In the genomic region with DNA sequence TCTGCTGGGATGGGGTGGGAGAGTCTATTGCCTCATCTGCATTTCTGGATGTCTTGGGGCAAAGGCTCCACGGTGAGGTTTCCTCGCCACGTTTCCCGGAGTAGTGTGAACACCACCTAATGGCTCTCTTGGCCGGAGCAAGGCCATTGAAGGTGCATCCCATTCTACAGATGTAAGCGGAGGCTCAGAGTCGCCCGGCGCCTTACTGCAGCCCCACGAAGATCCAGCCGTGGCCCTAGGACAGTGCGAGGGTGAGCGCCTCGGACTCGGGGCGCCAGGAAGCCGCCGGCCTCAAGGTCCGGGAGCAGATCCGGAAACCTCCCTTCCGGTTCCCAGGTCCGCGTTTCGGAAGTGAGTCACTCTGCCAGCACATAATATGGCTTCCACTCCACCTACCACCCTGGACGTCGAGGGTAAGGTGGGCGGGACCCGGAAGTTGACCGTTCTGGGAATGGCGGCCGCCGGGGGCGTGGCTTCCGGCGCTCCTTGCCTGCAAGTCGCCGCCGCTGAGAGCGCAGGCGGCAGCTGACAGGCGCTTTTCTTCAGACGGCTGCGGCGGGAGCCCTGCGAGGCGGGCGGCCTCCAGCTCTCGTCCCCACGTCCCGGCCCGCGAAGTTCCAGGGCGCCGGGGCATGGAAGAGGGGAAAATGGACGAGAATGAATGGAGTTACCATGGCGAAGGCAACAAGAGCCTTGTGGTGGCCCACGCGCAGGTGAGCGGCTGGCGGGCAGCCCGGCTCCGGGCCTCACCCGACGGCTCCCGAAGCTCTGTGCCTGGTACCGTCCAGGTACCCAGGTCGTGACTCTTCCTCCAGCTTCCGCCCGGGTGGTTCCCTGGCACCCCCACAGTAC, we compare ENCODE assay signal across 7 mouse cellular contexts. TPM values are rescaled to one million over a fixed set of nuclear protein-coding genes. Genes with fewer than 3 reads are reported as not detected.
DNase-seq lines count a peak whose midpoint lies in the region; ATAC-seq lines count a peak whose summit lies in the region.

A gene (plus strand): TSS at position 496 of the 852 bp plus-strand sequence.

- under 1% methylated on average over 69 of the region's 69 CpGs for WGBS in intestine, embryonic 15.5 days
- WGBS in midbrain, embryonic 10.5 days = under 1% methylated on average over 69 of the region's 69 CpGs

- H3K4me2 ChIP-seq in intestine, embryonic 15.5 days (replicated peaks) = peak within 1 kb of the TSS; percentile 83

- H3K27me3 ChIP-seq in intestine, embryonic 15.5 days (replicated peaks) = no peaks in the 10 kb centered on the region
- no peaks in the 10 kb centered on the region for H3K27me3 ChIP-seq in midbrain, embryonic 10.5 days (ENCODE audit: low read depth, poor library complexity, severe bottlenecking)

- no peaks in the 10 kb centered on the region for H3K36me3 ChIP-seq in intestine, embryonic 15.5 days
- no peaks in the 10 kb centered on the region for H3K36me3 ChIP-seq in midbrain, embryonic 10.5 days

- peaks cover 17% of the 10 kb centered on the region for H3K4me1 ChIP-seq in intestine, embryonic 15.5 days (replicated peaks)
- peaks cover 33% of the 10 kb centered on the region for H3K4me1 ChIP-seq in midbrain, embryonic 10.5 days

- peak within 1 kb of the TSS; percentile 86 for H3K27ac ChIP-seq in intestine, embryonic 15.5 days
- H3K27ac ChIP-seq in midbrain, embryonic 10.5 days (replicated peaks) = peak within 1 kb of the TSS; percentile 92

- intact Hi-C loops in gastrocnemius, postnatal 36 days (cut with DNase I) = no loop called here
- intact Hi-C loops in left cerebral cortex, postnatal 25 days (cut with DNase I) = loop anchor here (2.0 to 5.0 kb wide), 2 partner anchors 40 to 99 kb away; a partner anchor contains a TSS

- H3K9ac ChIP-seq in intestine, embryonic 15.5 days = peak within 1 kb of the TSS; percentile 81

- ATAC-seq in intestine, embryonic 15.5 days = peak; percentile 99

- H3K4me3 ChIP-seq in intestine, embryonic 15.5 days (replicated peaks) = peak within 1 kb of the TSS; percentile 74
- peak within 1 kb of the TSS; percentile 89 for H3K4me3 ChIP-seq in midbrain, embryonic 10.5 days

- H3K9me3 ChIP-seq in intestine, embryonic 15.5 days = no peaks in the 10 kb centered on the region
- no peaks in the 10 kb centered on the region for H3K9me3 ChIP-seq in midbrain, embryonic 10.5 days (replicated peaks)

- peak; percentile 99 for DNase-seq in adrenal gland, adult 2 months
- peak; percentile 95 for DNase-seq in embryo, embryonic 11.5 days (ENCODE audit: low read depth, low spot score)
- DNase-seq in gastrocnemius, postnatal 36 days = peak; percentile 94 to 97
- DNase-seq in left cerebral cortex, postnatal 25 days (ENCODE audit: low spot score in 2 of 2) = peak; percentile 98 to 99
- peak; percentile 99 for DNase-seq in midbrain, embryonic 10.5 days (ENCODE audit: low spot score)
- peak; percentile 96 for DNase-seq in right cerebral cortex, postnatal 4 days

RNA-seq across cellular contexts. Expression of the gene that starts here (rescaled TPM):
- 10 to 100 TPM; 27.0 to 38.3 TPM for total RNA-seq in adrenal gland, adult 2 months (2021)
- 6.8 and 8.4 TPM in 2 replicates for polyA plus RNA-seq in adrenal gland, adult 2 months (2012; rRNA removed)
- total RNA-seq in gastrocnemius, postnatal 36 days (2021) = 1 to 10 TPM; 5.3 to 5.6 TPM
- polyA plus RNA-seq in intestine, embryonic 15.5 days (2015; fragmentation: Nextera tagmentation; extraction: Ambion mirVana) = 19.1 and 19.7 TPM in 2 replicates
- 10 to 100 TPM; 14.8 to 16.8 TPM for total RNA-seq in left cerebral cortex, postnatal 25 days (2021)
- 18.5 and 20.3 TPM in 2 replicates for polyA plus RNA-seq in midbrain, embryonic 10.5 days (2016; fragmentation: Nextera tagmentation; extraction: Ambion mirVana)

Comparison
In these comparisons a context has a peak if more than half of its experiments do, and no peak if none do; other contexts are left out.
1. Peak in every context shown above with its lines: DNase-seq, ATAC-seq, H3K4me3 ChIP-seq and H3K27ac ChIP-seq.